Mouse (Mus musculus) ES-Bruce4 (cell line): Measurements from ENCODE around the gene E130208F15Rik. TPM values are rescaled to one million over a fixed set of nuclear protein-coding genes. Genes with fewer than 3 reads are reported as not detected.

Source experiments
- H3K27ac ChIP-seq: 2 replicates; pipeline ENCODE4 v1.5.1; 2012; ENCODE audit warnings: low read length, inconsistent platforms; ENCODE audit not compliant: insufficient read depth
- H3K27me3 ChIP-seq: 2 replicates; pipeline ENCODE4 v1.6.1; 2012; ENCODE audit warnings: mild to moderate bottlenecking, low read length, inconsistent platforms; ENCODE audit not compliant: control insufficient read depth, poor library complexity, insufficient read depth, severe bottlenecking
- H3K36me3 ChIP-seq: 2 replicates; pipeline ENCODE4 v1.6.1; 2012; ENCODE audit warnings: inconsistent platforms, mild to moderate bottlenecking, low read length, moderate library complexity; ENCODE audit not compliant: control insufficient read depth, poor library complexity, insufficient read depth, severe bottlenecking
- H3K4me1 ChIP-seq: one replicate; pipeline ENCODE4 v1.8.1; 2011; ENCODE audit warnings: low read length; ENCODE audit not compliant: control insufficient read depth, insufficient read depth
- H3K4me3 ChIP-seq: 2 replicates; pipeline ENCODE4 v1.5.1; 2011; ENCODE audit warnings: low read depth, mild to moderate bottlenecking, low read length
- H3K9ac ChIP-seq: 2 replicates; pipeline ENCODE4 v1.6.1; 2012; ENCODE audit warnings: low read depth, mild to moderate bottlenecking, inconsistent platforms; ENCODE audit not compliant: poor library complexity, severe bottlenecking
- H3K9me3 ChIP-seq: replicated peaks from 2 replicates; pipeline ENCODE4 v1.6.1; 2012; ENCODE audit warnings: mild to moderate bottlenecking, low read length, inconsistent platforms; ENCODE audit not compliant: control insufficient read depth, poor library complexity, insufficient read depth, severe bottlenecking
- CTCF ChIP-seq: IDR thresholded peaks from one replicate; pipeline ENCODE4 v1.8.1; 2011; ENCODE audit warnings: low read depth, low read length
- EP300 ChIP-seq: IDR thresholded peaks from 2 replicates; pipeline ENCODE4 v1.6.1; 2011; ENCODE audit warnings: low read depth, low read length; ENCODE audit not compliant: insufficient read depth
- POLR2A ChIP-seq: IDR thresholded peaks from one replicate; pipeline ENCODE4 v1.8.1; 2011; ENCODE audit warnings: low read length; ENCODE audit not compliant: insufficient read depth
- polyA plus RNA-seq: library from polyadenylated mRNA; stranded (reverse); fragments of >200 nt; gene quantifications from 2 replicates; pipeline ENCODE4 v1.2.4, GENCODE M21; 2011; ENCODE audit warnings: low read depth; ENCODE audit not compliant: missing spikeins, insufficient read depth, insufficient read length

The E130208F15Rik gene
- polyA plus RNA-seq, 1 experiment, result 0.58 TPM

DNA sequence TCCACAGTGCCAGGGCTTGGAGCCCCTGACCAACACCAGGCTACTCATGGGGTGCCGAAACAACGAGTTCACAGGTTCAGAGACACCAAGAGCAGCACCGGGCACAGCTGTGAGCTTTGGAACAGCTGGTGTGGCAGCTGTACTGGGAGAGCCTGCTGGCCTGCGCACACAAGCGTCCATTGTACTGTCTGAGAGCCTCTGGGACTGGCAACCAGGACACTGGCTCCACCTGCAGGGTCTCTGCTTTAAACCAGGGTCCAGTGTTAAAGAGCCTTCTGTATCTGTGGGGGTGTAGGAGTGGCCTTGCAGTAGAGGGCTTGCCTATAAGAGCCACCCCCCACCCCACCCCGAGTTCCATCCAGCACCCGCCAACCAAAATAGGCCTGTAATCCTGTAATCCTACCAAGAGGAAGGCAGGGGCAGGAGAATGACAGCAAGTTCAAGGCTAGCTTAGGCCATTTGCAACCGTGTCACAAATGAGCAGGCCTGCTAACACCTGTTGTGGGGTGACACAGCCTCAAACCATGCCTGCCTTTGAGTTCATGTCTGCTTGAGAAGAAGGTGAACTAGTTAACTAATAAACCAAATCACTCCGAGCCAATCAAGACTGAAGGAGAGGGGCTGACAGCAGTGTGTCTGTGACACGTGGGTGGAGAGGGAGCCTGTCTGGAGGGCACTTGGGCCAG lies 31.7 kb upstream of the E130208F15Rik start:
- Histone ChIP-seq H3K9ac (no peak overlapping the region), H3K4me1 (no peaks in the 10 kb centered on the region), H3K9me3 (no peaks in the 10 kb centered on the region), H3K4me3 (no peak overlapping the region), H3K27me3 (no peaks in the 10 kb centered on the region), H3K27ac (no peak overlapping the region), H3K36me3 (no peaks in the 10 kb centered on the region)
- TF ChIP-seq EP300 (no peak), CTCF (peak; percentile 15), POLR2A (no peak)

DNA sequence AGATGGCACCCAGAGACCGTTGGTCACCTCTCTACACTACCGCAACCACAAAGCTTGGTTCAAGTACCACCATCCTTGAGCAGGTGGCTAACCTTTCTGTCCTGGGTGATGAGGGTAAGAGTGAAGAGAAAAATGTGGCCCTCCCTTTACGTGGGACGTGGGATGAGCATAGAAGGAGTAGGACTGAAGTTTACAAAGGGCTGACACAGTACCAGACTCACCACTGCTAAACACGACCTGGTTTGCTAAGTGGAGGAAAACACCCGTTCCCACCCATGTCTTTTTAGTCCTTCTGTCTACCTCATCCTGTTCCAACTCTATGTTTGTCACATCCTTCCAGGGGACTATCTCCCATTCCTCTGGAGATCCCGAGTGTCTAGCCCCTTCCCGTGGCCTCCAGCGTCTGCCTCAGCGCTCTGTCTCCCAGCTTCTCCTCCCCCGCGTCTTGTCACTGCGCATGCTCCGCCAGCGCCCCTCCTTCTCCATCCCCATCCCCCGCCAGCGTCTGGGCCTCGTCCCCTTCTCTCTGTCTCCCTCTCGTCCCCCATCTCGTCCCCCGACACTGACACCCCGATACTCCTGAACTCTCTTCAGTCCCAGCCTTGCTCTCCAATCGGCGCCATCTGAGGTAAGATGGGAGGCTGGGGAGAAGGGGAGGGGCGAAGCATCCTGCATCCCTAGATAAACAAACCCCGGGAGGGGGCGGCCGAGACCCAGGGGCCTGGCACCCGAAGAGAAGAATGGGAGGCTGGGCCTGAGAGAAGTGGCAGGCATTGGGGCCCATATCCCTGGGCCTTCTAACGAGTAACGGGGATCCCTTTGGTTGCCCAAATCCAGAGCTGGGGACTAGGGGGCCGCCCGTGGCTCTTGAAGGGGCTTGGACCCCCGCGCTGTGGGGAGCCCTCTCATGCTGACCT lies 30.1 kb upstream of the E130208F15Rik start, which contains the start of gene Clip3:
TSS of gene Clip3 (plus strand) at position 514 of the 917 bp plus-strand sequence.
- Histone ChIP-seq H3K27ac (no peak within 1 kb of the TSS), H3K4me3 (peak within 1 kb of the TSS; percentile 84), H3K36me3 (no peaks in the 10 kb centered on the region), H3K9ac (peak within 1 kb of the TSS; percentile 23), H3K4me1 (no peaks in the 10 kb centered on the region), H3K9me3 (no peaks in the 10 kb centered on the region), H3K27me3 (no peaks in the 10 kb centered on the region)
- TF ChIP-seq POLR2A, result no peak
- no peak for TF ChIP-seq EP300
- TF ChIP-seq CTCF, result no peak

DNA sequence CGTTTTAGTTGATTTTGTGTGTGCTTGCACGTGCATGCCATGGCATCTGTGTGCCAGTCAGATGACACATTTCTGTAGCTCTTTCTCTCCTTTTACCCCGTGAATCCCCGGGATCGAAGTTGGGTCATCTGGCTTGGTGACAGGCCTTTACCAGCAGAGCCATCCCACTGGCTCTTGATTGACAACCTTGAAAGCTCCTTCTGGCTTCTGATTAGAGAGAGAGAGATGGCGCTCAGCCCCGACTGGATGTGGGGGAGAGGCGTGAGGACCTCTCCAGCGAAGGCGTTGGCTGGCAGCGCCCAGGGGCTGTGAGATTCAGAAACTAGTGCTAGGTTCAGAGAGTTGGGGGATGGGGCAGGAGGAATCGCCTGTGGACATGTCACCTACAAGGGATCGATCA lies 27.7 kb upstream of the E130208F15Rik start:
- Histone ChIP-seq H3K36me3 (no peaks in the 10 kb centered on the region), H3K9me3 (no peaks in the 10 kb centered on the region), H3K27ac (no peak overlapping the region), H3K4me3 (no peak overlapping the region), H3K9ac (no peak overlapping the region), H3K4me1 (no peaks in the 10 kb centered on the region), H3K27me3 (no peaks in the 10 kb centered on the region)
- no peak for TF ChIP-seq EP300
- TF ChIP-seq POLR2A, result no peak
- TF ChIP-seq CTCF, result no peak

- H3K4me1 ChIP-seq, result no peaks in the 10 kb centered on the region
- H3K9me3 ChIP-seq, result no peaks in the 10 kb centered on the region
- no peaks in the 10 kb centered on the region for H3K36me3 ChIP-seq
- H3K27ac ChIP-seq, result no peak overlapping the region
- H3K9ac ChIP-seq, result no peak overlapping the region
- no peaks in the 10 kb centered on the region for H3K27me3 ChIP-seq
- no peak for TF ChIP-seq POLR2A
- TF ChIP-seq EP300, result no peak
- no peak for TF ChIP-seq CTCF
- H3K4me3 ChIP-seq, result no peak overlapping the region
Measured at GRCm38 (mm10) chr7:30294296-30294695, 27.2 kb upstream of the E130208F15Rik start.

DNA sequence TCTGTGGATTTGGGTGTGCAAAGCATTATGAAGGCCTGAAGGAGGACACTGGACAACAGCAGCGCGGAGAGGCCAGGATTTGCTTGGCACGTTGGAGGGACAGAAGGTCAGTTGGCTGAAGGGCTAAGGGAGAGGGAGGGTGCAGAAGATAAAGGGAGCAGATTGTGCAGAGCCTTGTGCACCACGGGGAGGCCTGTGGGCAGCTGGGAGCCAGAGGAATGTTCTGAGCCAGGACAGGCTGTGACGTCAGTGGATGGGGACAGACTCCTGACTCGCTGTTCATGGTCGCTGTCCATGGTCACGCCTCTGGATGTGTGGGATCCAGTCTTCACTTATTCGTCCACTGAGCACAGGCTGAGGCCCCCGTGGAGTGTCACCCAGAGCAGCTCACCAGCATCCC lies 26.4 kb upstream of the E130208F15Rik start:
- H3K36me3 ChIP-seq, result no peaks in the 10 kb centered on the region
- H3K4me3 ChIP-seq, result no peak overlapping the region

DNA sequence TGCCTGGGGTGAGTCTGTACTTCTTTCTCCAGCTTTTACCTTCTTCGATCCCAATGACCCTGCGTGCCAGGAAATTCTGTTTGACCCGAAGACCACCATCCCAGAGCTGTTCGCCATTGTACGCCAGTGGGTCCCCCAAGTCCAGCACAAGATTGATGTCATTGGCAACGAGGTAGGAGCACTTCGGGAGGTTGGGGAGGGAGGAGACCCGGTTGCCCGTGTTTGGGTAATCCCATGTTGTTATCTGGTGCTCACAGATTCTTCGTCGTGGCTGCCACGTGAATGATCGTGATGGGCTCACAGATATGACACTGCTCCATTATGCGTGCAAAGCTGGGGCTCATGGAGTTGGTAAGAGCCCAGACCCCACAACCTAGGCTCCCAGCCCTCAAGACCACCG lies 24.7 kb upstream of the E130208F15Rik start:
- Histone ChIP-seq H3K9ac (no peak overlapping the region), H3K4me3 (no peak overlapping the region), H3K27me3 (no peaks in the 10 kb centered on the region), H3K4me1 (no peaks in the 10 kb centered on the region), H3K9me3 (no peaks in the 10 kb centered on the region), H3K27ac (no peak overlapping the region), H3K36me3 (no peaks in the 10 kb centered on the region)
- TF ChIP-seq POLR2A, result no peak
- TF ChIP-seq EP300, result no peak
- no peak for TF ChIP-seq CTCF

More for the DNA sequence above, 26.4 kb upstream of the E130208F15Rik start:
- Histone ChIP-seq H3K4me1 (no peaks in the 10 kb centered on the region), H3K27me3 (no peaks in the 10 kb centered on the region), H3K9ac (no peak overlapping the region), H3K9me3 (no peaks in the 10 kb centered on the region), H3K27ac (no peak overlapping the region)
- TF ChIP-seq POLR2A, result no peak
